Comparison of ENCODE assay signal across 15 mouse cellular contexts in genomic region chr10:84711940-84712339, GRCm38 (mm10). TPM values are rescaled to one million over a fixed set of nuclear protein-coding genes. Genes with fewer than 3 reads are reported as not detected.
DNase-seq lines count a peak whose midpoint lies in the region; ATAC-seq lines count a peak whose summit lies in the region.
"Had no signal": no experiment of that assay in that cellular context is flagged by ENCODE, and none has a peak within 500 bp of the region (broad histone marks: within the 10 kb centered on the region; RNA-seq: fewer than 3 reads in every experiment).

No protein-coding gene starts in this region.

- H3K9me3 ChIP-seq in hindbrain, embryonic 10.5 days: no peaks in the 10 kb centered on the region
- H3K9me3 ChIP-seq in hindbrain, embryonic 16.5 days (ENCODE audit: control insufficient read depth, low read length): no peaks in the 10 kb centered on the region
- H3K9me3 ChIP-seq in neural tube, embryonic 11.5 days (ENCODE audit: control insufficient read depth, low read length): no peaks in the 10 kb centered on the region
- no peaks in the 10 kb centered on the region for H3K9me3 ChIP-seq in midbrain, embryonic 11.5 days (ENCODE audit: control insufficient read depth, low read length)
- H3K9me3 ChIP-seq: embryonic facial prominence, embryonic 12.5 days; forebrain, embryonic 12.5 days; limb, embryonic 13.5 days had no signal

- H3K27me3 ChIP-seq in hindbrain, embryonic 10.5 days (ENCODE audit: insufficient read depth, poor library complexity, severe bottlenecking): peaks cover 10% of the 10 kb centered on the region; the same call in 1 of the 2 replicates
- no peaks in the 10 kb centered on the region for H3K27me3 ChIP-seq in hindbrain, embryonic 16.5 days (replicated peaks; ENCODE audit: control insufficient read depth, insufficient read depth, low read length)
- H3K27me3 ChIP-seq in neural tube, embryonic 11.5 days (ENCODE audit: control insufficient read depth, insufficient read depth, low read length): no peaks in the 10 kb centered on the region
- peaks cover 5% of the 10 kb centered on the region; the same call in 1 of the 2 replicates for H3K27me3 ChIP-seq in midbrain, embryonic 11.5 days (ENCODE audit: control insufficient read depth, insufficient read depth, low read length)
- H3K27me3 ChIP-seq: embryonic facial prominence, embryonic 12.5 days; Patski had no signal

- no peak overlapping the region for H3K4me2 ChIP-seq in hindbrain, embryonic 16.5 days (ENCODE audit: low read length)
- no peak overlapping the region for H3K4me2 ChIP-seq in neural tube, embryonic 11.5 days (ENCODE audit: low read depth)
- H3K4me2 ChIP-seq in midbrain, embryonic 11.5 days: no peak overlapping the region; the same call in 1 of the 2 replicates
- H3K4me2 ChIP-seq: embryonic facial prominence, embryonic 12.5 days; forebrain, embryonic 12.5 days; limb, embryonic 13.5 days had no signal

- no peak overlapping the region for H3K4me3 ChIP-seq in hindbrain, embryonic 10.5 days
- no peak overlapping the region for H3K4me3 ChIP-seq in hindbrain, embryonic 16.5 days (ENCODE audit: low read length)
- H3K4me3 ChIP-seq in neural tube, embryonic 11.5 days (ENCODE audit: low read depth, low read length): no peak overlapping the region
- H3K4me3 ChIP-seq in midbrain, embryonic 11.5 days (ENCODE audit: low read depth, low read length): no peak overlapping the region
- H3K4me3 ChIP-seq: embryonic facial prominence, embryonic 12.5 days; forebrain, embryonic 12.5 days; limb, embryonic 13.5 days had no signal

- DNase-seq in hindbrain, embryonic 10.5 days (ENCODE audit: low spot score): no peak
- DNase-seq in neural tube, embryonic 11.5 days (ENCODE audit: low spot score): no peak
- DNase-seq in neural tube, embryonic 10.5 days (ENCODE audit: extremely low spot score, low spot score): no peak
- DNase-seq in midbrain, embryonic 11.5 days (ENCODE audit: low spot score, missing footprints): no peak
- no peak for DNase-seq in gastrocnemius, postnatal 4 days (ENCODE audit: low spot score in 2 of 2)
- DNase-seq in left cerebral cortex, postnatal 4 days: no peak
- DNase-seq: gastrocnemius, postnatal 36 days; layer of hippocampus, postnatal 36 days had no signal

- H3K36me3 ChIP-seq in hindbrain, embryonic 10.5 days: peaks cover 34% of the 10 kb centered on the region
- H3K36me3 ChIP-seq in hindbrain, embryonic 16.5 days (ENCODE audit: control insufficient read depth, insufficient read depth, low read length): 0 out of 2 replicates have a peak, but pooled peaks cover 5% of the 10 kb centered on the region
- H3K36me3 ChIP-seq in neural tube, embryonic 11.5 days (ENCODE audit: control insufficient read depth, insufficient read depth, low read length): no peaks in the 10 kb centered on the region; the same call in 1 of the 2 replicates
- no peaks in the 10 kb centered on the region for H3K36me3 ChIP-seq in midbrain, embryonic 11.5 days (ENCODE audit: control insufficient read depth, insufficient read depth, low read length)

- no peak for ATAC-seq in hindbrain, embryonic 16.5 days
- no peak for ATAC-seq in neural tube, embryonic 11.5 days (ENCODE audit: insufficient read depth, low FRiP score, low TSS enrichment)
- ATAC-seq in midbrain, embryonic 11.5 days (ENCODE audit: low FRiP score): no peak
- ATAC-seq: Patski had no signal

- H3K27ac ChIP-seq in hindbrain, embryonic 10.5 days: peak overlapping the region; percentile 86
- H3K27ac ChIP-seq in hindbrain, embryonic 16.5 days (ENCODE audit: low read depth, low read length): no peak overlapping the region
- peak overlapping the region; percentile 82 for H3K27ac ChIP-seq in neural tube, embryonic 11.5 days (ENCODE audit: low read depth, low read length)
- H3K27ac ChIP-seq in midbrain, embryonic 11.5 days (ENCODE audit: low read depth, low read length): peak overlapping the region; percentile 57; the same call in 1 of the 2 replicates
- H3K27ac ChIP-seq: embryonic facial prominence, embryonic 12.5 days; forebrain, embryonic 12.5 days; limb, embryonic 13.5 days had no signal

- intact Hi-C loops in left cerebral cortex, postnatal 4 days (cut with DNase I): no loop called here

- WGBS in hindbrain, embryonic 10.5 days: 52% methylated on average over 5 of the region's 5 CpGs
- 32% methylated on average over 5 of the region's 5 CpGs for WGBS in hindbrain, embryonic 16.5 days
- 53% methylated on average over 5 of the region's 5 CpGs for WGBS in neural tube, embryonic 11.5 days
- 41% methylated on average over 5 of the region's 5 CpGs for WGBS in midbrain, embryonic 11.5 days

- H3K4me1 ChIP-seq in hindbrain, embryonic 10.5 days (replicated peaks): peaks cover 80% of the 10 kb centered on the region
- H3K4me1 ChIP-seq in hindbrain, embryonic 16.5 days (ENCODE audit: control insufficient read depth, insufficient read depth, low read depth, low read length): peaks cover 13% of the 10 kb centered on the region
- peaks cover 34% of the 10 kb centered on the region for H3K4me1 ChIP-seq in neural tube, embryonic 11.5 days (ENCODE audit: control insufficient read depth, insufficient read depth, low read length)
- peaks cover 58% of the 10 kb centered on the region for H3K4me1 ChIP-seq in midbrain, embryonic 11.5 days (ENCODE audit: control insufficient read depth, insufficient read depth, low read length)
- H3K4me1 ChIP-seq: limb, embryonic 13.5 days had no signal

- no peak overlapping the region for H3K9ac ChIP-seq in hindbrain, embryonic 16.5 days (ENCODE audit: low read depth, low read length)
- H3K9ac ChIP-seq in neural tube, embryonic 11.5 days (ENCODE audit: low read length): no peak overlapping the region
- no peak overlapping the region for H3K9ac ChIP-seq in midbrain, embryonic 11.5 days (ENCODE audit: low read length)
- H3K9ac ChIP-seq: embryonic facial prominence, embryonic 12.5 days; forebrain, embryonic 12.5 days; limb, embryonic 13.5 days had no signal

RNA-seq across cellular contexts. Expression of gene Rfx4, which starts 43.9 kb away (rescaled TPM):
- 49.2 and 66.6 TPM in 2 replicates for polyA plus RNA-seq in hindbrain, embryonic 10.5 days (2016; fragmentation: Nextera tagmentation; extraction: Ambion mirVana)
- polyA plus RNA-seq in hindbrain, embryonic 16.5 days (2015; fragmentation: Nextera tagmentation; extraction: Ambion mirVana): 16.1 and 22.1 TPM in 2 replicates
- 56.3 and 62.9 TPM in 2 replicates for polyA plus RNA-seq in neural tube, embryonic 11.5 days (2014; fragmentation: Nextera tagmentation; extraction: Ambion mirVana)
- polyA plus RNA-seq in midbrain, embryonic 11.5 days (2014; fragmentation: Nextera tagmentation; extraction: Ambion mirVana): 64.7 and 68.0 TPM in 2 replicates
- under 1 TPM; 0.20 to 0.23 TPM for total RNA-seq in gastrocnemius, postnatal 4 days (2021)
- total RNA-seq in left cerebral cortex, postnatal 4 days (2021): 10 to 100 TPM in 1 of 2 experiments, 1 to 10 TPM in 1; 9.4 to 10.1 TPM
- total RNA-seq: gastrocnemius, postnatal 36 days; hematopoietic stem cell, adult 5-6 weeks had no signal
- polyA plus RNA-seq: spleen, adult 2 months had no signal
